Mouse (Mus musculus) intestine, postnatal 0 days (tissue): ENCODE data around the gene Hnf4a. TPM values are rescaled to one million over a fixed set of nuclear protein-coding genes. Genes with fewer than 3 reads are reported as not detected.

Source experiments
- ATAC-seq: fragments of 200-750 bp; cut with Nextera tagmentation; 2 replicates; pipeline ENCODE4 v1.8.0; 2017; ENCODE audit warnings: mild to moderate bottlenecking, moderate TSS enrichment, moderate library complexity
- H3K27ac ChIP-seq: fragments of 300-500 bp; sonication (generic); 2 replicates; pipeline ENCODE4 v1.5.1; 2014; ENCODE audit warnings: mild to moderate bottlenecking, low read depth, low read length, moderate library complexity
- H3K27me3 ChIP-seq: fragments of 300-500 bp; sonication (generic); replicated peaks from 2 replicates; pipeline ENCODE4 v1.6.1; 2014; ENCODE audit warnings: low read length, mixed read lengths; ENCODE audit not compliant: control insufficient read depth, insufficient read depth
- H3K36me3 ChIP-seq: fragments of 300-500 bp; sonication (generic); 2 replicates; pipeline ENCODE4 v1.6.1; 2014; ENCODE audit warnings: mild to moderate bottlenecking, moderate library complexity; ENCODE audit not compliant: control insufficient read depth, insufficient read depth
- H3K4me1 ChIP-seq: fragments of 300-500 bp; sonication (generic); replicated peaks from 2 replicates; pipeline ENCODE4 v1.6.1; 2014; ENCODE audit warnings: antibody characterized with exemption, low read length, mixed read lengths; ENCODE audit not compliant: control insufficient read depth, insufficient read depth
- H3K4me2 ChIP-seq: fragments of 300-500 bp; sonication (generic); replicated peaks from 2 replicates; pipeline ENCODE4 v1.6.1; 2014; ENCODE audit warnings: low read depth, mild to moderate bottlenecking, moderate library complexity
- H3K4me3 ChIP-seq: fragments of 300-500 bp; sonication (generic); 2 replicates; pipeline ENCODE4 v1.5.1; 2014; ENCODE audit warnings: low read depth, low read length
- H3K9ac ChIP-seq: fragments of 300-500 bp; sonication (generic); 2 replicates; pipeline ENCODE4 v1.6.1; 2014; ENCODE audit warnings: mild to moderate bottlenecking, low read depth, low read length
- H3K9me3 ChIP-seq: fragments of 300-500 bp; sonication (generic); 2 replicates; pipeline ENCODE4 v1.6.1; 2016; ENCODE audit warnings: mixed run types; ENCODE audit not compliant: control insufficient read depth
- CTCF ChIP-seq: sonication (generic); IDR thresholded peaks from 2 replicates; pipeline ENCODE4 v1.5.1; 2016; ENCODE audit warnings: low read depth, mild to moderate bottlenecking, control low read depth, antibody characterized with exemption, moderate library complexity
- WGBS: fragments of 180-500 bp; shearing (Covaris S2); extraction: QIAGEN DNeasy Blood & Tissue Kit; methylation state at CpG from one replicate; pipeline ENCODE4 v1.1.7; 2014; 5-methylcytosine and 5-hydroxymethylcytosine counted together
- polyA plus RNA-seq: library from polyadenylated mRNA; unstranded; fragments of >200 nt; fragmentation: Nextera tagmentation; extraction: Ambion mirVana; gene quantifications from 2 replicates; pipeline ENCODE4 v1.2.1, GENCODE M21; 2015

The Hnf4a gene
- polyA plus RNA-seq, 1 experiment from 2014 or later: 50.8 TPM

GRCm38 (mm10) chr2:163468866-163469265 is 37.7 kb upstream of the Hnf4a start:
- H3K9me3 ChIP-seq: no peaks in the 10 kb centered on the region
- no peaks in the 10 kb centered on the region for H3K4me1 ChIP-seq
- H3K36me3 ChIP-seq: peaks cover 25% of the 10 kb centered on the region; the same call in 1 of the 2 replicates
- WGBS: 91% methylated on average over 6 of the region's 6 CpGs
- no peak overlapping the region for H3K4me2 ChIP-seq
- no peak overlapping the region for H3K9ac ChIP-seq
- no peaks in the 10 kb centered on the region for H3K27me3 ChIP-seq
- no peak for TF ChIP-seq CTCF
- no peak overlapping the region for H3K27ac ChIP-seq
- no peak for ATAC-seq
- H3K4me3 ChIP-seq: no peak overlapping the region

GRCm38 (mm10) chr2:163469711-163470110 is 36.9 kb upstream of the Hnf4a start:
- ATAC-seq: no peak
- H3K9ac ChIP-seq: no peak overlapping the region
- no peak overlapping the region for H3K27ac ChIP-seq
- H3K9me3 ChIP-seq: no peaks in the 10 kb centered on the region
- whole genome bisulfite sequencing: 95% methylated on average over 15 of the region's 15 CpGs
- H3K4me1 ChIP-seq: no peaks in the 10 kb centered on the region
- peaks cover 25% of the 10 kb centered on the region; the same call in 1 of the 2 replicates for H3K36me3 ChIP-seq
- no peak overlapping the region for H3K4me3 ChIP-seq
- H3K27me3 ChIP-seq: no peaks in the 10 kb centered on the region
- TF ChIP-seq CTCF: no peak
- no peak overlapping the region for H3K4me2 ChIP-seq

DNA sequence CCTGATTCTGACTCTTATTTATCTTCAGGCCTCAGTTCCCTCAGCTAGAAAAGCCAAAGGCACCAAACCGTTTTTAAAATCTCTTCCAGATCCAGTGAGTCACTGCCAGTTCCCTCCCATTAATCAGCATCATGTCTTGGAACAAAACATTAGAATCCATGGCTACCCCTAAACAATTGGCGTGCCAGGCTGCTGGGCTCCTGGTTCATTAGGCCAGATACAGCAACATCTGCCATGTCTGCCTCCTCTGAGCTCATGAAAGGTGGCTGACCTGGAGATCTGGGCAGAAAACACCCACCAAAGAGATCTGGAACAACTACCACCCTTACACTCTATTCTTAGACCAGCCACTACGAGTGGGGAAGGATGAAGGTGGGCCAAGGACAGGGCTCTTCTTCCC is 35.5 kb upstream of the Hnf4a start:
- Histone ChIP-seq H3K27me3 (no peaks in the 10 kb centered on the region), H3K4me1 (no peaks in the 10 kb centered on the region), H3K4me3 (no peak overlapping the region), H3K9ac (no peak overlapping the region), H3K4me2 (peak overlapping the region; percentile 93; the same call in 1 of the 2 replicates), H3K36me3 (peaks cover 18% of the 10 kb centered on the region; the same call in 1 of the 2 replicates), H3K9me3 (no peaks in the 10 kb centered on the region), H3K27ac (no peak overlapping the region)
- WGBS: 75% methylated on average over 3 of the region's 3 CpGs
- no peak for TF ChIP-seq CTCF
- ATAC-seq: no peak

GRCm38 (mm10) chr2:163471710-163472465 is 34.7 kb upstream of the Hnf4a start:
- WGBS: under 1% methylated on average over 36 of the region's 36 CpGs

DNA sequence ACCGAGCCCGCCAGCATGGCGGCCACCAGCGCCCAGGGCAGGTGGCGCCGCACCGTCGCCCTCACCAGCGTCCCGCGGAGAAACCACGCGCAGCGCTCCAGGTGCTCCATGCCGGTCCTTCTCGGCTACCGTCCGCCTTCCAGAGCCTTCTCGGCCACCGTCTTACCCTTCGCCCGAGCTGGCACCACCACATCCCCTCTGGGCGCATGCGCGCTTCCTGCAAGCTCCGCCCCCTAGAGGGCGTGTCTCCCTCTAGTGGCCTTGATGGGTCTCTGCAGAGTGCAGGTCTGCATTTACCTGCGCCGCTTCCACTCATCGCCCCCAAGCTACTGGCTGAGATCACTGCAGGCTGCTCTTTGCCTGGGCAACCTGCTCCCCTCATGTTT is 34.1 kb upstream of the Hnf4a start, which contains the start of gene Fitm2:
Gene Fitm2 (minus strand): TSS at position 164 of the 386 bp plus-strand sequence.
- Histone ChIP-seq H3K9me3 (no peaks in the 10 kb centered on the region), H3K36me3 (peaks cover 18% of the 10 kb centered on the region; the same call in 1 of the 2 replicates), H3K27ac (peak within 1 kb of the TSS; percentile 68), H3K9ac (peak within 1 kb of the TSS; percentile 65), H3K27me3 (no peaks in the 10 kb centered on the region), H3K4me1 (no peaks in the 10 kb centered on the region), H3K4me2 (peak within 1 kb of the TSS; percentile 93), H3K4me3 (peak within 1 kb of the TSS; percentile 83)
- WGBS: under 1% methylated on average over 30 of the region's 30 CpGs
- TF ChIP-seq CTCF: peak; percentile 100
- ATAC-seq: peak; percentile 98

More at GRCm38 (mm10) chr2:163471710-163472465, 34.7 kb upstream of the Hnf4a start:
- Histone ChIP-seq H3K4me1 (no peaks in the 10 kb centered on the region), H3K4me2 (peak overlapping the region; percentile 93), H3K27ac (peak overlapping the region; percentile 68), H3K27me3 (no peaks in the 10 kb centered on the region), H3K9me3 (no peaks in the 10 kb centered on the region), H3K36me3 (peaks cover 18% of the 10 kb centered on the region; the same call in 1 of the 2 replicates), H3K9ac (peak overlapping the region; percentile 65), H3K4me3 (peak overlapping the region; percentile 83)
- TF ChIP-seq CTCF: no peak
- peak; percentile 67 for ATAC-seq

DNA sequence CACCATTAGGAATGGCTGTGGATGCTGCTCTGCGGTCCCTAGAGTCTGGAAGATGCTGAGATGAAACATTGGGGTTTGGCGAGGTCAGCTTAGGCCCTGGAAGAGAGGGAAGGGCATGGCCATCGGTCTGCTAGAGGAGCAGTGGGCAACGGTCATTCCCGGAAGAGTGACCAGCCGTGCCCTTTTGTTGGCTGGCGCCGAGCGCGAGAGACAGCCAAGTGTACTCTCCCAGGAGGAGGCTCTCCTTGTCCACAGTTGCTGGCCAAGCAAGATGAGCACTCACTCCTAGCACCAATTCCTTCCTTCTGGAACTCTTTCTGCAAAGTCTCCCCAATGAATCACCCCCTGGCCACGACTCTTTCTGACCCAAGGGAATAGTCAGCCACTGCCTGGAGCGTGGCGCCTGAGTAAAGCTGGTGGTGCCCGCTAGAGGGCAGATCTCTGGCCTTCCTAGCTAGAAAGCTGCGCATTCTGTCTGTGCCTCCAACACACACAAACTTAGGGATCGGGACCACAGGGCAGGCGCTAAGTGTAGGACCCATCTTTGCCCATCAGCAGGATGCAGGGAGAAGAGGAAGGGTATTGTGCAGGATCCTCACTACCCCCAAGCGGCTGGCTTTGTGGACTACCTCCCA is 26.3 kb upstream of the Hnf4a start:
- 63% methylated on average over 18 of the region's 18 CpGs for WGBS
- no peaks in the 10 kb centered on the region for H3K27me3 ChIP-seq
- no peak overlapping the region for H3K4me3 ChIP-seq
- no peak overlapping the region for H3K27ac ChIP-seq
- no peaks in the 10 kb centered on the region for H3K36me3 ChIP-seq
- H3K4me2 ChIP-seq: no peak overlapping the region
- no peaks in the 10 kb centered on the region for H3K9me3 ChIP-seq
- peaks cover 4% of the 10 kb centered on the region for H3K4me1 ChIP-seq
- TF ChIP-seq CTCF: peak; percentile 69
- H3K9ac ChIP-seq: no peak overlapping the region
- ATAC-seq: no peak
